Mouse (Mus musculus) neural tube, embryonic 15.5 days (tissue): ENCODE data around the gene Gm15557. TPM values are rescaled to one million over a fixed set of nuclear protein-coding genes. Genes with fewer than 3 reads are reported as not detected.

Experiments
- ATAC-seq: fragments of 200-750 bp; cut with Nextera tagmentation; 2 replicates; pipeline ENCODE4 v1.8.0; 2017; ENCODE audit warnings: mild to moderate bottlenecking, moderate TSS enrichment, moderate library complexity; ENCODE audit not compliant: low FRiP score
- H3K27ac ChIP-seq: fragments of 300-500 bp; sonication (generic); replicated peaks from 2 replicates; pipeline ENCODE4 v1.5.1; 2015; ENCODE audit warnings: mild to moderate bottlenecking, inconsistent platforms
- H3K27me3 ChIP-seq: fragments of 300-500 bp; sonication (generic); replicated peaks from 2 replicates; pipeline ENCODE4 v1.6.1; 2015; ENCODE audit warnings: inconsistent platforms
- H3K36me3 ChIP-seq: fragments of 300-500 bp; sonication (generic); 2 replicates; pipeline ENCODE4 v1.6.1; 2015; ENCODE audit warnings: inconsistent platforms
- H3K4me1 ChIP-seq: fragments of 300-500 bp; sonication (generic); 2 replicates; pipeline ENCODE4 v1.6.1; 2015; ENCODE audit warnings: inconsistent platforms
- H3K4me2 ChIP-seq: fragments of 300-500 bp; sonication (generic); 2 replicates; pipeline ENCODE4 v1.6.1; 2015; ENCODE audit warnings: inconsistent platforms, mild to moderate bottlenecking, moderate library complexity
- H3K4me3 ChIP-seq: fragments of 300-500 bp; sonication (generic); replicated peaks from 2 replicates; pipeline ENCODE4 v1.5.1; 2015; ENCODE audit warnings: mild to moderate bottlenecking, inconsistent platforms
- H3K9ac ChIP-seq: fragments of 300-500 bp; sonication (generic); replicated peaks from 2 replicates; pipeline ENCODE4 v1.6.1; 2015; ENCODE audit warnings: mild to moderate bottlenecking, inconsistent platforms
- H3K9me3 ChIP-seq: fragments of 300-500 bp; sonication (generic); replicated peaks from 2 replicates; pipeline ENCODE4 v1.6.1; 2016; ENCODE audit warnings: inconsistent platforms
- WGBS: fragments of 180-500 bp; shearing (Covaris S2); methylation state at CpG from one replicate; pipeline ENCODE4 v1.1.7; 2015; ENCODE audit warnings: mixed read lengths; 5-methylcytosine and 5-hydroxymethylcytosine counted together
- polyA plus RNA-seq: library from polyadenylated mRNA; unstranded; fragments of >200 nt; fragmentation: Nextera tagmentation; extraction: Ambion mirVana; gene quantifications from 2 replicates; pipeline ENCODE4 v1.2.1, GENCODE M21; 2015

Gene Gm15557
- polyA plus RNA-seq, 1 experiment from 2014 or later: not detected

- no peak for ATAC-seq
- no peak overlapping the region for H3K9ac ChIP-seq
- WGBS: 69% methylated on average over 7 of the region's 7 CpGs
- no peak overlapping the region for H3K4me3 ChIP-seq
- no peaks in the 10 kb centered on the region for H3K27me3 ChIP-seq
- no peaks in the 10 kb centered on the region for H3K9me3 ChIP-seq
- peaks cover 17% of the 10 kb centered on the region for H3K4me1 ChIP-seq
- no peak overlapping the region for H3K4me2 ChIP-seq
- no peak overlapping the region for H3K27ac ChIP-seq
- no peaks in the 10 kb centered on the region for H3K36me3 ChIP-seq
These were observed 515 bp upstream of the Gm15557 start for GRCm38 (mm10) chr2:155939897-155940529.

DNA sequence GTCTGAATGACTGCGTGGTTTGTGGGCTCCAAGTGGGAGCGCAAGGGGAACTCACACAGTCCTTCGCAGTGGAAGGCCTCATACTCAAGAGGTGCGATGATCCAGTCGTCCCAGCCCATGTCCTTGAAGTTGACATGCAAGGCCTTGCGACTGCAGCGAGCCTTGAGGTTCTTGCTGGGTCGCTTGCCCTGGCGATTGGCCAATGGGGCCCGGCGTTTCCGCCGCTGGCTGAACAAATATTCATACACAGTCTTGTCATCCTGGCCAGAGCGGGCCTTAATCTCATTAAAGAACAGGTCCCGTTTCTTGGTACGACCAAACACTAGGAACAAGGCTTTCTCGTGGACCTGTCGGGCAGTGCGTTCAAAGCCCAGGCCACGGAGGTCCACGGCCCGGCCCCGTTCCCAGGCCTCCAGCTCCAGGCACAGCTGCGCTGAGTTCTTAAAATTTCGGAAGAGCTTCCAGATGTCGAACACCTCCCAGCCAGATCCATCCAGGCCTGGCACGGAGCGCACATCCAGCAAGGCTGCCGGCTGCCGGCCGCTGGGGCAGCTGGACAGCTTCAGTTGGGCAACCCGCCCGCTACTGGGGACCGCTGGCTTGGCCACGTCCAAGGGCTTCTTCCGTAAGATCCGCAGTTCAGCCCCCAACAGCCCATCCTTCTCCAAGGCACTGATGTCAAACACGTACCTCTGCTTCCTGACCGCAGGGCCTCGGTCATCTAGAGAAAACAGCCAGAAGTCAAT is 1.3 kb downstream of the Gm15557 start:
- Histone ChIP-seq H3K4me1 (peaks cover 22% of the 10 kb centered on the region), H3K4me3 (no peak overlapping the region), H3K27me3 (no peaks in the 10 kb centered on the region), H3K27ac (no peak overlapping the region), H3K36me3 (no peaks in the 10 kb centered on the region), H3K9ac (no peak overlapping the region), H3K4me2 (no peak overlapping the region), H3K9me3 (no peaks in the 10 kb centered on the region)
- no peak for ATAC-seq
- 92% methylated on average over 40 of the region's 40 CpGs for WGBS

- Histone ChIP-seq H3K27me3 (no peaks in the 10 kb centered on the region), H3K9me3 (no peaks in the 10 kb centered on the region), H3K4me3 (no peak overlapping the region; the same call in 1 of the 2 replicates), H3K4me2 (peak overlapping the region; percentile 35), H3K9ac (no peak overlapping the region), H3K27ac (no peak overlapping the region), H3K36me3 (no peaks in the 10 kb centered on the region), H3K4me1 (peaks cover 22% of the 10 kb centered on the region)
- WGBS: 2% methylated on average over 8 of the region's 8 CpGs
- ATAC-seq: no peak
These were observed 2.9 kb downstream of the Gm15557 start for GRCm38 (mm10) chr2:155943463-155943862.

DNA sequence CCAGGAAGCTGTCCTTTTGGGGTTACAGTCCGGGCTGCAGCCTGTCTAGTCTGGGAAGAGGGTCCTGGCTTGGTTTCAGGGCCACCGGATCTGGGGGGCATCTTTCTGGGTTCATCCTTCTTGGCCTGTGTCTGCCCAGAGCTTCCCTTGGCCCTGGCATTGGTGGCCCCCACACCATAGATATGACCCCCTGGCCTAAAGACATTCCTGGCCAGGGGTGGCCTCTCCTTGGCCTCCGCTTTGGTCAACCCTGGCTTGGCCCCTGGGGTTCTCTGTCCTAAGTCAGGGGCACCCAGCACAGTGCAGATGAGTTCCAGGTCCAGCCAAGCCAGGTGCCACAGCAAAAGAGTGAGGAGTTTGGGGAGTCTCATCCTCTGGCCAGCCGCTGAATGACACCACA is 4.2 kb downstream of the Gm15557 start:
- H3K36me3 ChIP-seq: no peaks in the 10 kb centered on the region
- WGBS: 83% methylated on average over 4 of the region's 4 CpGs
- H3K9me3 ChIP-seq: no peaks in the 10 kb centered on the region
- no peak overlapping the region for H3K27ac ChIP-seq
- 0 out of 2 replicates have a peak overlapping the region, but pooled peaks have one; percentile 11 for H3K4me2 ChIP-seq
- H3K4me1 ChIP-seq: peaks cover 28% of the 10 kb centered on the region
- no peak overlapping the region for H3K4me3 ChIP-seq
- no peaks in the 10 kb centered on the region for H3K27me3 ChIP-seq
- H3K9ac ChIP-seq: no peak overlapping the region
- ATAC-seq: no peak

GRCm38 (mm10) chr2:155945124-155945523 is 4.6 kb downstream of the Gm15557 start, which contains the start of gene Gdf5:
TSS of gene Gdf5 (minus strand) at chr2:155945367.
- Histone ChIP-seq H3K36me3 (no peaks in the 10 kb centered on the region), H3K9ac (no peak within 1 kb of the TSS), H3K27me3 (no peaks in the 10 kb centered on the region), H3K4me1 (peaks cover 32% of the 10 kb centered on the region), H3K4me2 (0 out of 2 replicates have a peak within 1 kb of the TSS, but pooled peaks have one; percentile 11), H3K4me3 (no peak within 1 kb of the TSS), H3K27ac (no peak within 1 kb of the TSS), H3K9me3 (no peaks in the 10 kb centered on the region)
- WGBS: 45% methylated on average over 13 of the region's 13 CpGs
- ATAC-seq: no peak

DNA sequence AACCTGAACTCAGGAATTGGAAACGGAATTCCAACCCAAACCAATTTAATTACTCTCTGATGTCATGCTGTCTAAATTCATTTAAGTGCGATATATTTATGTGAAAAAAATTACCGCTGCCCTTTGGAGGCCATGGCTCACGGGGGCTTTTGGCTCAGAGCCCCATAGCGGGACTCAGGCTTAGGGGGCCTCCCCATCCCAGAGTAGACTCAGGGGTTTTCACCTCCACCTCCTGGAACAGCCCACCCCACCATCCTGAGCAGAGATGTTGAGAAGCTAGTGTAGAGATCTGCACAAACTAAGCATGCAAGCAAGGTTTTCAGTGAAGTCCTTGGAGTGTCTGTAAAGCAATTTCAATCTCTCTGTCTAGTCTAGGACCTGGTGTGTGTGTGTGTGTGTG is 5.1 kb downstream of the Gm15557 start:
- H3K36me3 ChIP-seq: no peaks in the 10 kb centered on the region
- no peak overlapping the region for H3K9ac ChIP-seq
- H3K27ac ChIP-seq: no peak overlapping the region
- no peaks in the 10 kb centered on the region for H3K9me3 ChIP-seq
- H3K4me2 ChIP-seq: no peak overlapping the region
- no peaks in the 10 kb centered on the region for H3K27me3 ChIP-seq
- no peak for ATAC-seq
- WGBS: 41% methylated on average over 5 of the region's 5 CpGs
- no peak overlapping the region for H3K4me3 ChIP-seq
- peaks cover 32% of the 10 kb centered on the region for H3K4me1 ChIP-seq

DNA sequence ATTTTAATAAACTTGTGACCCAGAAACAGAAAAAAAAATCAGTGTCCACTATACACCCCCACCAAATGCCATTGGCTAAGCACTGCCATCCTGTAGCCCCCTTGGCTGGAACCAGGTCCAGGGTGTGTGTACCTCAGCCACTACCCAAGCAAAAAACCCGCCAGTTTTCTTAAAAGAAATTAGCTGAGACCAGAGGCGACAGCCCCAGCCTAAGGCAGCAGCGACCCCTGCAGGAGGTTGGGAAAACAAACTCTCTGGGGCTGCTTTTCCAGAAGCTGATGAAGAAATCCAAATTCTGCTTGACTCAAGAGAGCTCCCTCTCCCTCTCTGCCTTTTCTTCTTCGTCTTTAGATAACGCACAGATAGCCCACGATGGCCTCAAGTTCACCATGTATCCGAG is 5.5 kb downstream of the Gm15557 start:
- Histone ChIP-seq H3K27ac (no peak overlapping the region), H3K4me1 (peaks cover 32% of the 10 kb centered on the region)
- no peak for ATAC-seq

GRCm38 (mm10) chr2:155946499-155946898 is 6.0 kb downstream of the Gm15557 start:
- Histone ChIP-seq H3K36me3 (no peaks in the 10 kb centered on the region), H3K27me3 (no peaks in the 10 kb centered on the region), H3K4me1 (peaks cover 32% of the 10 kb centered on the region), H3K4me3 (no peak overlapping the region), H3K9ac (no peak overlapping the region), H3K9me3 (no peaks in the 10 kb centered on the region), H3K4me2 (no peak overlapping the region), H3K27ac (no peak overlapping the region)
- 12% methylated on average over 4 of the region's 4 CpGs for WGBS
- no peak for ATAC-seq

More for the DNA sequence above, 5.5 kb downstream of the Gm15557 start:
- no peak overlapping the region for H3K4me2 ChIP-seq
- H3K27me3 ChIP-seq: no peaks in the 10 kb centered on the region
- 6% methylated on average over 7 of the region's 7 CpGs for WGBS
- no peak overlapping the region for H3K4me3 ChIP-seq
- H3K36me3 ChIP-seq: no peaks in the 10 kb centered on the region
- no peak overlapping the region for H3K9ac ChIP-seq
- no peaks in the 10 kb centered on the region for H3K9me3 ChIP-seq

GRCm38 (mm10) chr2:155947390-155948002 is 7.0 kb downstream of the Gm15557 start:
- Histone ChIP-seq H3K27me3 (no peaks in the 10 kb centered on the region), H3K9me3 (no peaks in the 10 kb centered on the region), H3K4me3 (no peak overlapping the region), H3K4me2 (no peak overlapping the region), H3K36me3 (no peaks in the 10 kb centered on the region), H3K4me1 (peaks cover 32% of the 10 kb centered on the region), H3K27ac (no peak overlapping the region), H3K9ac (no peak overlapping the region)
- ATAC-seq: no peak
- WGBS: 65% methylated on average over 5 of the region's 5 CpGs

DNA sequence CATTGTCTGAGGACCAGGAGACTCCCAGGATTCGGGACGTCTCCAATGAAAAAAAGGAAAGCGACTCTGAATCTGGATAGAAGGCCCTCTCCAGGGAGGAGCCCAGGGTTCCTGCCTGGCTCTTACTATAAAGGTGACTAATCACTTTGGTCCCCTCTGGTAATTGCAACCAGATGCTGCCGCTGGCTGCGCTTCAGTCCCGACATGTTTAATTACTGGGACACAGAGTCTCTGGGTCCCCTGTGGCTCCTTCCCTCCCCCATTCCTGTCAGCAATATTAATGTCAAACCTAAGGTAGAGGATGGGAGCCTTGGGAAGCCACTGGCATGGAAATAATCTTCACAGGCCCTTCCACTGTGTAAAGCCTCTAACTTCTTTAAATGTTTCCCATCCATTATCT is 8.8 kb downstream of the Gm15557 start:
- H3K4me3 ChIP-seq: no peak overlapping the region
- no peaks in the 10 kb centered on the region for H3K36me3 ChIP-seq
- 6% methylated on average over 6 of the region's 6 CpGs for whole genome bisulfite sequencing
- H3K9me3 ChIP-seq: no peaks in the 10 kb centered on the region
- no peak for ATAC-seq
- peaks cover 22% of the 10 kb centered on the region for H3K4me1 ChIP-seq
- no peak overlapping the region; the same call in 1 of the 2 replicates for H3K27ac ChIP-seq
- no peak overlapping the region for H3K4me2 ChIP-seq
- no peak overlapping the region; the same call in 1 of the 2 replicates for H3K9ac ChIP-seq
- no peaks in the 10 kb centered on the region for H3K27me3 ChIP-seq

GRCm38 (mm10) chr2:155952006-155952405 is 11.5 kb downstream of the Gm15557 start:
- Histone ChIP-seq H3K4me2 (no peak overlapping the region), H3K27me3 (0 out of 2 replicates have a peak, but pooled peaks cover 4% of the 10 kb centered on the region), H3K9ac (no peak overlapping the region), H3K4me3 (no peak overlapping the region), H3K27ac (no peak overlapping the region), H3K9me3 (no peaks in the 10 kb centered on the region), H3K4me1 (peaks cover 11% of the 10 kb centered on the region), H3K36me3 (no peaks in the 10 kb centered on the region)
- ATAC-seq: no peak
